Mouse (Mus musculus) cerebellum, adult 2 months (tissue): Measurements from ENCODE around the gene Nppb.

Experiments
- CTCF ChIP-seq: fragments of 200-500 bp; IDR thresholded peaks from 2 replicates; pipeline ENCODE4 v1.5.1; 2011; ENCODE audit warnings: low read depth, mild to moderate bottlenecking, control low read depth, low read length, moderate library complexity, borderline replicate concordance; ENCODE audit not compliant: insufficient read depth
- POLR2A ChIP-seq: fragments of 200-500 bp; IDR thresholded peaks from 2 replicates; pipeline ENCODE4 v1.6.1; 2011; ENCODE audit warnings: low read length, control low read depth, borderline replicate concordance; ENCODE audit not compliant: insufficient read depth

GRCm38 (mm10) chr4:148029297-148029696, 43.7 kb downstream of the Nppb start:
- TF ChIP-seq CTCF (no peak), POLR2A (no peak)
